Mouse (Mus musculus) midbrain, embryonic 14.5 days (tissue): ENCODE measurements around the gene Gm11554. TPM values are rescaled to one million over a fixed set of nuclear protein-coding genes. Genes with fewer than 3 reads are reported as not detected.
"Not testable (repeated sequence)": the region's sequence is repeated elsewhere in the genome, so short reads cannot be mapped to it uniquely, and the experiment has no call there.

Experiments used
- ATAC-seq: fragments of 200-750 bp; cut with Nextera tagmentation; 2 replicates; pipeline ENCODE4 v1.8.0; 2017; ENCODE audit warnings: moderate number of reproducible peaks, moderate library complexity; ENCODE audit not compliant: low FRiP score, low TSS enrichment
- DNase-seq: peaks from one replicate; pipeline ENCODE4 v3.0.0-alpha.2; 2015
- H3K27ac ChIP-seq: fragments of 300-500 bp; sonication (generic); replicated peaks from 2 replicates; pipeline ENCODE4 v1.5.1; 2014; ENCODE audit warnings: mild to moderate bottlenecking, low read depth, low read length, moderate library complexity
- H3K27me3 ChIP-seq: fragments of 300-500 bp; sonication (generic); 2 replicates; pipeline ENCODE4 v1.6.1; 2014; ENCODE audit warnings: low read length, control low read depth, mixed read lengths; ENCODE audit not compliant: control insufficient read depth, insufficient read depth
- H3K36me3 ChIP-seq: fragments of 300-500 bp; sonication (generic); 2 replicates; pipeline ENCODE4 v1.6.1; 2014; ENCODE audit warnings: low read length, control low read depth; ENCODE audit not compliant: control insufficient read depth, insufficient read depth
- H3K4me1 ChIP-seq: fragments of 300-500 bp; sonication (generic); 2 replicates; pipeline ENCODE4 v1.6.1; 2014; ENCODE audit warnings: mild to moderate bottlenecking, antibody characterized with exemption, low read length, control low read depth; ENCODE audit not compliant: control insufficient read depth, insufficient read depth
- H3K4me2 ChIP-seq: fragments of 300-500 bp; sonication (generic); 2 replicates; pipeline ENCODE4 v1.6.1; 2014; ENCODE audit warnings: mild to moderate bottlenecking, low read length, moderate library complexity
- H3K4me3 ChIP-seq: fragments of 300-500 bp; sonication (generic); replicated peaks from 2 replicates; pipeline ENCODE4 v1.5.1; 2014; ENCODE audit warnings: low read depth, low read length
- H3K9ac ChIP-seq: fragments of 300-500 bp; sonication (generic); replicated peaks from 2 replicates; pipeline ENCODE4 v1.6.1; 2014; ENCODE audit warnings: mild to moderate bottlenecking, low read length, moderate library complexity
- H3K9me3 ChIP-seq: fragments of 300-500 bp; sonication (generic); 2 replicates; pipeline ENCODE4 v1.6.1; 2016; ENCODE audit warnings: low read length, control low read depth, mixed read lengths; ENCODE audit not compliant: control insufficient read depth
- WGBS: fragments of 180-500 bp; shearing (Covaris S2); extraction: QIAGEN DNeasy Blood & Tissue Kit; methylation state at CpG from one replicate; pipeline ENCODE4 v1.1.7; 2014; 5-methylcytosine and 5-hydroxymethylcytosine counted together
- polyA plus RNA-seq: library from polyadenylated mRNA; unstranded; fragments of >200 nt; fragmentation: Nextera tagmentation; extraction: Ambion mirVana; gene quantifications from 2 replicates; pipeline ENCODE4 v1.2.1, GENCODE M21; 2014

The Gm11554 gene
- not detected in 2 replicates for polyA plus RNA-seq

GRCm38 (mm10) chr11:99804346-99804745, at the start of gene Gm11554:
Gene Gm11554 (minus strand): TSS chr11:99804446.
- H3K9me3 ChIP-seq, H3K4me1 ChIP-seq, H3K27ac ChIP-seq, ATAC-seq, H3K4me3 ChIP-seq, DNase-seq, H3K9ac ChIP-seq, H3K27me3 ChIP-seq, H3K4me2 ChIP-seq, H3K36me3 ChIP-seq: not testable (repeated sequence)
- WGBS: no CpG with 5 or more reads among the region's 1 CpGs

- DNase-seq: no peak
- ATAC-seq: no peak
- no peak within 1 kb of the TSS for H3K9ac ChIP-seq
- no peak within 1 kb of the TSS for H3K4me3 ChIP-seq
- no peaks in the 10 kb centered on the region for H3K9me3 ChIP-seq
- H3K4me1 ChIP-seq: no peaks in the 10 kb centered on the region
- H3K4me2 ChIP-seq: no peak within 1 kb of the TSS
- no peaks in the 10 kb centered on the region for H3K36me3 ChIP-seq
- no peaks in the 10 kb centered on the region for H3K27me3 ChIP-seq
- no peak within 1 kb of the TSS for H3K27ac ChIP-seq
Measured at GRCm38 (mm10) chr11:99851508-99851907, 47.3 kb upstream of the Gm11554 start, which contains the start of gene Krtap4-16. Gene Krtap4-16 (minus strand): TSS chr11:99851608.

GRCm38 (mm10) chr11:99846746-99847145, 42.5 kb upstream of the Gm11554 start:
- H3K4me1 ChIP-seq: no peaks in the 10 kb centered on the region
- DNase-seq (no peak), ATAC-seq (no peak)
- H3K27ac ChIP-seq: no peak overlapping the region
- no peaks in the 10 kb centered on the region for H3K9me3 ChIP-seq
- no peak overlapping the region for H3K4me3 ChIP-seq
- H3K9ac ChIP-seq: no peak overlapping the region
- H3K4me2 ChIP-seq: no peak overlapping the region
- no peaks in the 10 kb centered on the region for H3K27me3 ChIP-seq
- no peaks in the 10 kb centered on the region for H3K36me3 ChIP-seq
- 95% methylated on average over 2 of the region's 2 CpGs for WGBS

GRCm38 (mm10) chr11:99842185-99842584, 37.9 kb upstream of the Gm11554 start:
- 70% methylated on average over 1 of the region's 1 CpGs for WGBS
- ATAC-seq (no peak), DNase-seq (no peak)
- Histone ChIP-seq H3K4me1 (no peaks in the 10 kb centered on the region), H3K36me3 (no peaks in the 10 kb centered on the region), H3K9me3 (no peaks in the 10 kb centered on the region), H3K27me3 (no peaks in the 10 kb centered on the region), H3K4me2 (no peak overlapping the region), H3K27ac (no peak overlapping the region), H3K9ac (no peak overlapping the region), H3K4me3 (no peak overlapping the region)

- Histone ChIP-seq H3K4me1 (no peaks in the 10 kb centered on the region), H3K9ac (no peak within 1 kb of the TSS), H3K9me3 (no peaks in the 10 kb centered on the region), H3K36me3 (no peaks in the 10 kb centered on the region), H3K27me3 (no peaks in the 10 kb centered on the region), H3K4me2 (no peak within 1 kb of the TSS), H3K4me3 (no peak within 1 kb of the TSS), H3K27ac (no peak within 1 kb of the TSS)
- no peak for ATAC-seq
- no peak for DNase-seq
- 77% methylated on average over 1 of the region's 1 CpGs for WGBS
Measured at GRCm38 (mm10) chr11:99837966-99838365, 33.7 kb upstream of the Gm11554 start, which contains the start of gene 2300003K06Rik. Gene 2300003K06Rik (minus strand): TSS chr11:99838066.

GRCm38 (mm10) chr11:99815566-99815965, 11.3 kb upstream of the Gm11554 start, which contains the start of gene Gm11564:
Gene Gm11564 (minus strand): TSS chr11:99815666.
- DNase-seq, H3K4me3 ChIP-seq, H3K4me1 ChIP-seq, H3K27ac ChIP-seq, H3K36me3 ChIP-seq, H3K9ac ChIP-seq, H3K27me3 ChIP-seq, H3K9me3 ChIP-seq, H3K4me2 ChIP-seq, ATAC-seq: not testable (repeated sequence)
- WGBS: 86% methylated on average over 2 of the region's 2 CpGs

GRCm38 (mm10) chr11:99809792-99810191, 5.5 kb upstream of the Gm11554 start, which contains the start of gene Krtap4-13:
Gene Krtap4-13 (minus strand): TSS chr11:99809892.
- not testable (repeated sequence) for DNase-seq, H3K4me1 ChIP-seq, H3K27me3 ChIP-seq, H3K36me3 ChIP-seq, H3K4me2 ChIP-seq, H3K9ac ChIP-seq, H3K9me3 ChIP-seq, ATAC-seq, H3K27ac ChIP-seq, H3K4me3 ChIP-seq

GRCm38 (mm10) chr11:99798832-99799231, 5.4 kb downstream of the Gm11554 start, which contains the start of gene Gm11569:
Gene Gm11569 (minus strand): TSS chr11:99798932.
- H3K27me3 ChIP-seq, H3K4me3 ChIP-seq, H3K36me3 ChIP-seq, H3K4me1 ChIP-seq, H3K4me2 ChIP-seq, H3K9ac ChIP-seq, ATAC-seq, H3K27ac ChIP-seq, H3K9me3 ChIP-seq, DNase-seq: not testable (repeated sequence)
- no CpG with 5 or more reads among the region's 1 CpGs for WGBS

GRCm38 (mm10) chr11:99793367-99793766, 10.9 kb downstream of the Gm11554 start, which contains the start of gene Gm11596:
Gene Gm11596 (minus strand): TSS chr11:99793467.
- Histone ChIP-seq H3K4me3 (no peak within 1 kb of the TSS), H3K36me3 (no peaks in the 10 kb centered on the region), H3K9me3 (no peaks in the 10 kb centered on the region), H3K9ac (no peak within 1 kb of the TSS), H3K27ac (no peak within 1 kb of the TSS), H3K4me1 (no peaks in the 10 kb centered on the region), H3K4me2 (no peak within 1 kb of the TSS), H3K27me3 (no peaks in the 10 kb centered on the region)
- 83% methylated on average over 2 of the region's 2 CpGs for WGBS
- ATAC-seq (no peak), DNase-seq (no peak)
